Comparison of ENCODE assay signal across 25 mouse cellular contexts in genomic region chr5:129412161-129412560, GRCm38 (mm10).
DNase-seq lines count a peak whose midpoint lies in the region; ATAC-seq and TF ChIP-seq lines count a peak whose summit lies in the region.
"Had no signal": no experiment of that assay in that cellular context is flagged by ENCODE, and none has a peak within 500 bp of the region (broad histone marks: within the 10 kb centered on the region; RNA-seq: fewer than 3 reads in every experiment).

No protein-coding gene starts in this region.

- no peaks in the 10 kb centered on the region for H3K36me3 ChIP-seq in hindbrain, embryonic 16.5 days (ENCODE audit: control insufficient read depth, insufficient read depth, low read length)
- no peaks in the 10 kb centered on the region for H3K36me3 ChIP-seq in hindbrain, embryonic 11.5 days (ENCODE audit: control insufficient read depth, insufficient read depth, low read length)
- H3K36me3 ChIP-seq in heart, embryonic 12.5 days: no peaks in the 10 kb centered on the region
- H3K36me3 ChIP-seq: G1E; heart, embryonic 13.5 days; limb, embryonic 13.5 days had no signal

- H3K27ac ChIP-seq in cerebellum, adult 2 months (ENCODE audit: insufficient read depth, low read length): no peak overlapping the region
- no peak overlapping the region for H3K27ac ChIP-seq in hindbrain, embryonic 16.5 days (ENCODE audit: low read depth, low read length)
- H3K27ac ChIP-seq in hindbrain, embryonic 11.5 days (ENCODE audit: low read depth, low read length): no peak overlapping the region
- H3K27ac ChIP-seq in heart, embryonic 12.5 days (ENCODE audit: poor library complexity, severe bottlenecking): no peak overlapping the region
- H3K27ac ChIP-seq: heart, adult 2 months; heart, embryonic 13.5 days; left cerebral cortex, adult 2 months; limb, embryonic 13.5 days had no signal

- H3K4me1 ChIP-seq in cerebellum, adult 2 months (ENCODE audit: control insufficient read depth, insufficient read depth, low read length): peaks cover 12% of the 10 kb centered on the region
- H3K4me1 ChIP-seq in hindbrain, embryonic 16.5 days (ENCODE audit: control insufficient read depth, insufficient read depth, low read depth, low read length): peaks cover 7% of the 10 kb centered on the region; the same call in 1 of the 2 replicates
- no peaks in the 10 kb centered on the region for H3K4me1 ChIP-seq in hindbrain, embryonic 11.5 days (replicated peaks; ENCODE audit: control insufficient read depth, insufficient read depth, low read length)
- peaks cover 16% of the 10 kb centered on the region for H3K4me1 ChIP-seq in heart, embryonic 12.5 days (replicated peaks)

- DNase-seq in cerebellum, postnatal 14 days: peak; percentile 86 to 88
- no peak for DNase-seq in cerebellum, adult 2 months
- no peak for DNase-seq in hindbrain, embryonic 11.5 days (ENCODE audit: low spot score)
- peak; percentile 38 to 46 for DNase-seq in right cerebral cortex, postnatal 10 days (ENCODE audit: low spot score in 2 of 2)
- DNase-seq in right cerebral cortex, adult 18-20 months: no peak
- DNase-seq: adrenal gland, postnatal 10 days; cerebellum, adult 11-12 months; cerebellum, postnatal 36 days; heart, adult 2 months; heart, postnatal 10 days; kidney, adult 11 months; kidney, postnatal 25 days; lung, adult 18-20 months; lung, postnatal 10 days; midbrain, embryonic 14.5 days; thymus, postnatal 4 days had no signal

- peak; percentile 63; the same call in 1 of the 2 replicates for ATAC-seq in hindbrain, embryonic 16.5 days
- ATAC-seq in hindbrain, embryonic 11.5 days (ENCODE audit: low FRiP score): no peak
- ATAC-seq in heart, embryonic 12.5 days (ENCODE audit: insufficient number of reproducible peaks, low FRiP score): no peak
- ATAC-seq: inflammation-experienced regulatory T-cells, adult 6 months; Patski had no signal

- 66% methylated on average over 6 of the region's 6 CpGs for WGBS in cerebellum, adult 2 months
- 78% methylated on average over 6 of the region's 6 CpGs for WGBS in hindbrain, embryonic 16.5 days
- 93% methylated on average over 6 of the region's 6 CpGs for WGBS in hindbrain, embryonic 11.5 days
- 88% methylated on average over 6 of the region's 6 CpGs for WGBS in heart, embryonic 12.5 days

- TF ChIP-seq POLR2A in cerebellum, adult 2 months (IDR thresholded peaks at IDR 0.05; ENCODE audit: borderline replicate concordance, insufficient read depth, low read length): no peak

- H3K27me3 ChIP-seq in cerebellum, adult 2 months (ENCODE audit: control insufficient read depth, insufficient read depth, low read length): no peaks in the 10 kb centered on the region
- no peaks in the 10 kb centered on the region; the same call in 1 of the 2 replicates for H3K27me3 ChIP-seq in hindbrain, embryonic 16.5 days (replicated peaks; ENCODE audit: control insufficient read depth, insufficient read depth, low read length)
- no peaks in the 10 kb centered on the region for H3K27me3 ChIP-seq in hindbrain, embryonic 11.5 days (ENCODE audit: control insufficient read depth, insufficient read depth, low read length)
- no peaks in the 10 kb centered on the region for H3K27me3 ChIP-seq in heart, embryonic 12.5 days (replicated peaks)
- H3K27me3 ChIP-seq: heart, embryonic 13.5 days; limb, embryonic 13.5 days had no signal

- no peak overlapping the region for H3K4me3 ChIP-seq in cerebellum, adult 2 months (replicated peaks; ENCODE audit: insufficient read depth, low read depth, low read length)
- H3K4me3 ChIP-seq in hindbrain, embryonic 16.5 days (ENCODE audit: low read length): no peak overlapping the region
- H3K4me3 ChIP-seq in hindbrain, embryonic 11.5 days (ENCODE audit: low read depth, low read length): no peak overlapping the region
- H3K4me3 ChIP-seq in heart, embryonic 12.5 days: no peak overlapping the region
- H3K4me3 ChIP-seq: heart, adult 2 months; heart, embryonic 13.5 days; left cerebral cortex, adult 2 months; limb, embryonic 13.5 days had no signal

- no peaks in the 10 kb centered on the region for H3K9me3 ChIP-seq in hindbrain, embryonic 16.5 days (ENCODE audit: control insufficient read depth, low read length)
- no peaks in the 10 kb centered on the region for H3K9me3 ChIP-seq in hindbrain, embryonic 11.5 days (ENCODE audit: control insufficient read depth, low read length)
- no peaks in the 10 kb centered on the region for H3K9me3 ChIP-seq in heart, embryonic 12.5 days (replicated peaks)
- H3K9me3 ChIP-seq: heart, embryonic 13.5 days; limb, embryonic 13.5 days had no signal

- no peak overlapping the region for H3K4me2 ChIP-seq in hindbrain, embryonic 16.5 days (ENCODE audit: low read length)
- no peak overlapping the region for H3K4me2 ChIP-seq in hindbrain, embryonic 11.5 days (replicated peaks; ENCODE audit: low read depth, low read length)
- H3K4me2 ChIP-seq in heart, embryonic 12.5 days: no peak overlapping the region
- H3K4me2 ChIP-seq: heart, embryonic 13.5 days; limb, embryonic 13.5 days; liver, embryonic 11.5 days had no signal

- TF ChIP-seq CTCF in cerebellum, adult 2 months (IDR thresholded peaks at IDR 0.05; ENCODE audit: borderline replicate concordance, insufficient read depth, low read depth, low read length): no peak

- no peak overlapping the region for H3K9ac ChIP-seq in hindbrain, embryonic 16.5 days (ENCODE audit: low read depth, low read length)
- H3K9ac ChIP-seq in hindbrain, embryonic 11.5 days (ENCODE audit: low read depth, low read length): no peak overlapping the region
- H3K9ac ChIP-seq in heart, embryonic 12.5 days: no peak overlapping the region
- H3K9ac ChIP-seq: heart, embryonic 13.5 days; limb, embryonic 13.5 days had no signal

Comparison
In these comparisons a context has a peak if more than half of its experiments do, and no peak if none do; other contexts are left out.
1. DNase-seq: peak in cerebellum, postnatal 14 days (2 of 2) and right cerebral cortex, postnatal 10 days (2 of 2); none in cerebellum, adult 2 months (0 of 2), hindbrain, embryonic 11.5 days (single experiment) and right cerebral cortex, adult 18-20 months (single experiment).